Comparison of ENCODE assay signal across 8 mouse cellular contexts in the genomic region with DNA sequence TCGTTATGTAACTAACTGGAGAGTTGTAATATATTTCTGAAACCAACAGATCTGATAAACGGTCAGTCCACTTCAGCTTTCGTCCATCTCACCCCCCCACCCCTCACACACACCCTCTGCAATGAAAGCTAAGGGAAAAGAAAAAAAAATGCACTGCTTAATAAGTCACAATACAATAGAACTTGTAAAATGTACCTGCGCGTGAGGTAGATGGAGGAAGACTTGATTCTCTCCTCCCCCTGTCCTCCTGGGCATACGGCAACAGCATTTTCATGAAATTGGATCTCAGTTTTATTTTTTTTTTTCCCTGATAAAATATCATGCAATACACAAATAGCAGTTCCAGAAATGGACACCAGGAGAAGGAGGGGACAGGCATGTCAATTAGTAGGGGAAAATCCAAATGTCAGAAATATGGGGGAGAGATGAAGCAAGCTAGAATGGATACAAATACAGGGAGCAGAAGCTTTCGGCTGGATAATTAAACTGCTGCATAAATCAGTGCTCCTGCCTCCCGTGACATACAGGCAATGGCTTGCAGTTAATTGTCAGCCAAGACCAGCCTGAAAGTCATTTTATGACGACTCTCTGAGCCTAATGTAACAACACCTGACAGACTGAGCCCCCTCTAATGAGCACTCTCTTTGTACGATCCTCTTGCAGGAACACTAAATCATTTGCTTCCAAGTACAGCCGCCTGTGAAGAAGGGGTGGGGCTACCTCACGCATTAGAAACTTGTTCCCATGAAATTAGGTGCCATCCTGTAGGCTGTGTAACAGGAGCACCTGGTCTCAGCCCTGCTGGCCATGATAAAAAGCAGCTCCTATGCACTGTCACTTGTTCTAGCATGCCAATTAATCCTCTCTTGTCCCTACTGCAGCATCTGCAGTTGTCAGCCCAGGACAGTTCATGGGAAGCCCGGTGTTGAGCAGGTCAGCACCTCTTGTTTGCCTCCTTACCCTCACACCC. TPM values are rescaled to one million over a fixed set of nuclear protein-coding genes. Genes with fewer than 3 reads are reported as not detected.
DNase-seq lines count a peak whose midpoint lies in the region; ATAC-seq and TF ChIP-seq lines count a peak whose summit lies in the region.

No protein-coding gene starts in this region.

- in situ Hi-C loops in Patski (cut with MboI; ENCODE audit: low pct_unique_long_range_greater_than_20kb) = loop anchor here (25.0 kb wide), 2 partner anchors 214 to 1189 kb away; no protein-coding TSS in a partner anchor

- CTCF ChIA-PET in Patski (lab: Charles Lee) = interaction anchor here (4.0 kb wide), 1 partner anchor 11 kb away, joined by 16 read pairs; a partner anchor contains a TSS

- H3K27ac ChIP-seq in hindbrain, embryonic 11.5 days (ENCODE audit: low read depth, low read length) = no peak overlapping the region
- no peak overlapping the region for H3K27ac ChIP-seq in hindbrain, embryonic 10.5 days
- no peak overlapping the region for H3K27ac ChIP-seq in forebrain, embryonic 13.5 days
- no peak overlapping the region for H3K27ac ChIP-seq in limb, embryonic 11.5 days (replicated peaks; ENCODE audit: low read depth, low read length)

- POLR2A ChIA-PET in Patski (lab: Charles Lee) = no interaction called here

- no peak overlapping the region for H3K4me2 ChIP-seq in hindbrain, embryonic 11.5 days (replicated peaks; ENCODE audit: low read depth, low read length)
- H3K4me2 ChIP-seq in forebrain, embryonic 13.5 days = peak overlapping the region; percentile 44
- H3K4me2 ChIP-seq in limb, embryonic 11.5 days (ENCODE audit: low read depth, severe bottlenecking) = peak overlapping the region; percentile 10; the same call in 1 of the 2 replicates

- peak; percentile 56 for ATAC-seq in hindbrain, embryonic 11.5 days (ENCODE audit: low FRiP score)
- ATAC-seq in Patski = no peak
- ATAC-seq in forebrain, embryonic 13.5 days = peak; percentile 83
- ATAC-seq in limb, embryonic 11.5 days (ENCODE audit: insufficient number of reproducible peaks, low FRiP score, low TSS enrichment, low read depth) = peak; percentile 51; the same call in 1 of the 2 replicates

- H3K27me3 ChIP-seq in hindbrain, embryonic 11.5 days (ENCODE audit: control insufficient read depth, insufficient read depth, low read length) = 0 out of 2 replicates have a peak, but pooled peaks cover under 1% of the 10 kb centered on the region
- peaks cover 10% of the 10 kb centered on the region for H3K27me3 ChIP-seq in hindbrain, embryonic 10.5 days (ENCODE audit: insufficient read depth, poor library complexity, severe bottlenecking)
- H3K27me3 ChIP-seq in Patski = no peaks in the 10 kb centered on the region
- H3K27me3 ChIP-seq in forebrain, embryonic 13.5 days = peaks cover 9% of the 10 kb centered on the region; the same call in 1 of the 2 replicates
- no peaks in the 10 kb centered on the region for H3K27me3 ChIP-seq in limb, embryonic 11.5 days (ENCODE audit: control insufficient read depth, insufficient read depth, low read length)

- TF ChIP-seq CTCF in Patski (IDR thresholded peaks at IDR 0.05) = peak; percentile 27

- H3K9me3 ChIP-seq in hindbrain, embryonic 11.5 days (ENCODE audit: control insufficient read depth, low read length) = no peaks in the 10 kb centered on the region
- H3K9me3 ChIP-seq in hindbrain, embryonic 10.5 days = no peaks in the 10 kb centered on the region
- H3K9me3 ChIP-seq in forebrain, embryonic 13.5 days (replicated peaks) = no peaks in the 10 kb centered on the region
- H3K9me3 ChIP-seq in limb, embryonic 11.5 days (ENCODE audit: control insufficient read depth, low read length) = no peaks in the 10 kb centered on the region

- no peak for DNase-seq in hindbrain, embryonic 11.5 days (ENCODE audit: low spot score)
- no peak for DNase-seq in hindbrain, embryonic 10.5 days (ENCODE audit: low spot score)
- no peak for DNase-seq in Patski (ENCODE audit: low read depth, low spot score)
- DNase-seq in limb, embryonic 11.5 days (ENCODE audit: low spot score) = peak; percentile 45
- no peak for DNase-seq in c-Kit-positive CD71-positive TER-119-positive erythroid progenitor cells, embryonic 14.5 days (ENCODE audit: low spot score)
- DNase-seq in kidney, postnatal 14 days = no peak
- no peak for DNase-seq in embryo, embryonic 10 days (ENCODE audit: low spot score)

- H3K9ac ChIP-seq in hindbrain, embryonic 11.5 days (ENCODE audit: low read depth, low read length) = no peak overlapping the region
- no peak overlapping the region for H3K9ac ChIP-seq in forebrain, embryonic 13.5 days
- no peak overlapping the region; the same call in 1 of the 2 replicates for H3K9ac ChIP-seq in limb, embryonic 11.5 days (ENCODE audit: low read length)

- WGBS in hindbrain, embryonic 11.5 days = 66% methylated on average over 13 of the region's 13 CpGs
- WGBS in hindbrain, embryonic 10.5 days = 70% methylated on average over 13 of the region's 13 CpGs
- WGBS in forebrain, embryonic 13.5 days = 52% methylated on average over 13 of the region's 13 CpGs
- 35% methylated on average over 13 of the region's 13 CpGs for WGBS in limb, embryonic 11.5 days

- H3K4me3 ChIP-seq in hindbrain, embryonic 11.5 days (ENCODE audit: low read depth, low read length) = no peak overlapping the region
- no peak overlapping the region for H3K4me3 ChIP-seq in hindbrain, embryonic 10.5 days
- H3K4me3 ChIP-seq in forebrain, embryonic 13.5 days = 0 out of 2 replicates have a peak overlapping the region, but pooled peaks have one; percentile 7
- no peak overlapping the region for H3K4me3 ChIP-seq in limb, embryonic 11.5 days (ENCODE audit: low read depth, low read length)

- H3K4me1 ChIP-seq in hindbrain, embryonic 11.5 days (replicated peaks; ENCODE audit: control insufficient read depth, insufficient read depth, low read length) = no peaks in the 10 kb centered on the region
- 0 out of 2 replicates have a peak, but pooled peaks cover 5% of the 10 kb centered on the region for H3K4me1 ChIP-seq in hindbrain, embryonic 10.5 days (replicated peaks)
- H3K4me1 ChIP-seq in forebrain, embryonic 13.5 days = peaks cover 7% of the 10 kb centered on the region
- H3K4me1 ChIP-seq in limb, embryonic 11.5 days (ENCODE audit: control insufficient read depth, insufficient read depth, low read length) = peaks cover 8% of the 10 kb centered on the region; the same call in 1 of the 2 replicates

- no peaks in the 10 kb centered on the region for H3K36me3 ChIP-seq in hindbrain, embryonic 11.5 days (ENCODE audit: control insufficient read depth, insufficient read depth, low read length)
- no peaks in the 10 kb centered on the region for H3K36me3 ChIP-seq in hindbrain, embryonic 10.5 days
- no peaks in the 10 kb centered on the region for H3K36me3 ChIP-seq in forebrain, embryonic 13.5 days (ENCODE audit: poor library complexity, severe bottlenecking)
- no peaks in the 10 kb centered on the region for H3K36me3 ChIP-seq in limb, embryonic 11.5 days (ENCODE audit: control insufficient read depth, insufficient read depth, low read length)

RNA-seq across cellular contexts. Expression of a gene that starts 11.7 kb away (rescaled TPM):
- 0.78 and 0.99 TPM in 2 replicates for polyA plus RNA-seq in hindbrain, embryonic 11.5 days (2014; fragmentation: Nextera tagmentation; extraction: Ambion mirVana)
- polyA plus RNA-seq in hindbrain, embryonic 10.5 days (2016; fragmentation: Nextera tagmentation; extraction: Ambion mirVana) = 0.09 and 0.14 TPM in 2 replicates
- polyA plus RNA-seq in Patski (2021) = 7.8 TPM
- 1.1 and 1.3 TPM in 2 replicates for polyA plus RNA-seq in forebrain, embryonic 13.5 days (2015; fragmentation: Nextera tagmentation; extraction: Ambion mirVana)
- 1.8 and 2.3 TPM in 2 replicates for polyA plus RNA-seq in limb, embryonic 11.5 days (2014; fragmentation: Nextera tagmentation; extraction: Ambion mirVana)
